Mouse (Mus musculus) ovary, adult 18-20 months (tissue): ENCODE measurements at regions not wholly inside any gene's neighbourhood (a gene's known extent, or its start where the extent isn't known, plus 50 kb on each side); places are given as distances from the start of the nearest gene placed in this dataset.

Experiments used
- DNase-seq: peaks from one replicate; pipeline ENCODE4 v3.0.0; 2022; ENCODE audit warnings: low spot score, mixed read lengths

GRCm38 (mm10) chr7:77966658-77967057 is 771.2 kb downstream of the Ntrk3 start:
- no peak for DNase-seq

- DNase-seq: no peak
Observed at GRCm38 (mm10) chr7:77933366-77933765, 804.4 kb downstream of the Ntrk3 start.

GRCm38 (mm10) chr7:77928479-77929467 is 809.0 kb downstream of the Ntrk3 start:
- DNase-seq: no peak

- no peak for DNase-seq
Observed at GRCm38 (mm10) chr7:77899231-77899630, 838.6 kb downstream of the Ntrk3 start.

- no peak for DNase-seq
Observed at GRCm38 (mm10) chr7:77888543-77888942, 849.3 kb downstream of the Ntrk3 start.

- no peak for DNase-seq
Observed at GRCm38 (mm10) chr7:77882605-77883354, 855.0 kb downstream of the Ntrk3 start.

- DNase-seq: no peak
Observed at GRCm38 (mm10) chr7:77867518-77867917, 870.3 kb downstream of the Ntrk3 start.

- DNase-seq: no peak
Observed at GRCm38 (mm10) chr7:77861841-77862240, 876.0 kb downstream of the Ntrk3 start.

- no peak for DNase-seq
Observed at GRCm38 (mm10) chr7:77858436-77858835, 879.4 kb downstream of the Ntrk3 start.

- no peak for DNase-seq
Observed at GRCm38 (mm10) chr7:77857979-77858378, 879.8 kb downstream of the Ntrk3 start.

- no peak for DNase-seq
Observed at GRCm38 (mm10) chr7:77855653-77856239, 882.1 kb downstream of the Ntrk3 start.

- DNase-seq: no peak
Observed at GRCm38 (mm10) chr7:77855077-77855476, 882.7 kb downstream of the Ntrk3 start.

GRCm38 (mm10) chr7:77824261-77824959 is 913.4 kb downstream of the Ntrk3 start:
- no peak for DNase-seq

GRCm38 (mm10) chr7:77812052-77812903 is 925.5 kb downstream of the Ntrk3 start:
- DNase-seq: no peak

GRCm38 (mm10) chr7:77786801-77787200 is 951.0 kb downstream of the Ntrk3 start:
- no peak for DNase-seq

- DNase-seq: peak; percentile 3
Observed at GRCm38 (mm10) chr7:77771711-77772449, 965.9 kb downstream of the Ntrk3 start.

- DNase-seq: no peak
Observed at GRCm38 (mm10) chr7:77738996-77739765, 998.6 kb downstream of the Ntrk3 start.
